Mouse (Mus musculus) erythroid progenitor cell, adult 5-6 weeks (primary cell): ENCODE measurements around the gene Ssh2. TPM values are rescaled to one million over a fixed set of nuclear protein-coding genes. Genes with fewer than 3 reads are reported as not detected.

ENCODE experiments used
- ATAC-seq: replicated peaks from 2 replicates; pipeline ENCODE4 v1.8.0; 2016; ENCODE audit warnings: moderate number of reproducible peaks, mild to moderate bottlenecking, moderate TSS enrichment, inconsistent platforms; ENCODE audit not compliant: poor library complexity, low FRiP score, severe bottlenecking
- total RNA-seq, 2 experiments: library from RNA; stranded (forward) in 1 of 2; stranded (reverse) in 1 of 2; fragments of 150-400 nt in 1 of 2; fragments of 186-747, 209-891 nt in 1 of 2; gene quantifications; 2 replicates each; pipeline versions ENCODE4 v1.2.3 to v1.2.4; 2015 to 2017; ENCODE audit warnings: low replicate concordance in 2 of 2

Gene Ssh2
- total RNA-seq, 2 experiments from 2014 or later = 18.8 to 44.0 TPM

- no peak for ATAC-seq
Observed at GRCm38 (mm10) chr11:77318478-77319118, 102.5 kb downstream of the Ssh2 start.

- ATAC-seq = no peak
Observed at GRCm38 (mm10) chr11:77321214-77321613, 105.1 kb downstream of the Ssh2 start.

- ATAC-seq = no peak
Observed at GRCm38 (mm10) chr11:77330529-77330928, 114.4 kb downstream of the Ssh2 start.

- ATAC-seq = no peak
Observed at GRCm38 (mm10) chr11:77347273-77347672, 131.2 kb downstream of the Ssh2 start.

- peak; percentile 99 for ATAC-seq
Observed at GRCm38 (mm10) chr11:77348142-77348741, 132.2 kb downstream of the Ssh2 start.

- ATAC-seq = no peak
Observed at GRCm38 (mm10) chr11:77348985-77349384, 132.9 kb downstream of the Ssh2 start.

GRCm38 (mm10) chr11:77349698-77350097, 133.6 kb downstream of the Ssh2 start:
- no peak for ATAC-seq

GRCm38 (mm10) chr11:77355055-77355454, 139.0 kb downstream of the Ssh2 start:
- no peak for ATAC-seq

- ATAC-seq = no peak
Observed at GRCm38 (mm10) chr11:77357839-77358238, 141.8 kb downstream of the Ssh2 start.

- no peak for ATAC-seq
Observed at GRCm38 (mm10) chr11:77363476-77363875, 147.4 kb downstream of the Ssh2 start.

- ATAC-seq = no peak
Observed at GRCm38 (mm10) chr11:77364376-77364775, 148.3 kb downstream of the Ssh2 start.

- no peak for ATAC-seq
Observed at GRCm38 (mm10) chr11:77365706-77366386, 149.8 kb downstream of the Ssh2 start.

GRCm38 (mm10) chr11:77367541-77368270, 151.6 kb downstream of the Ssh2 start:
- no peak for ATAC-seq

- no peak for ATAC-seq
Observed at GRCm38 (mm10) chr11:77369188-77369840, 153.2 kb downstream of the Ssh2 start.

- no peak for ATAC-seq
Observed at GRCm38 (mm10) chr11:77369841-77370191, 153.7 kb downstream of the Ssh2 start.

- ATAC-seq = no peak
Observed at GRCm38 (mm10) chr11:77371088-77371487, 155.0 kb downstream of the Ssh2 start.

- no peak for ATAC-seq
Observed at GRCm38 (mm10) chr11:77371696-77372095, 155.6 kb downstream of the Ssh2 start.

- ATAC-seq = no peak
Observed at GRCm38 (mm10) chr11:77372196-77372904, 156.3 kb downstream of the Ssh2 start.

GRCm38 (mm10) chr11:77378622-77379021, 162.5 kb downstream of the Ssh2 start:
- no peak for ATAC-seq
